8 mouse cellular contexts compared by ENCODE assay signal in genomic region chr2:22623111-22624070, GRCm38 (mm10). TPM values are rescaled to one million over a fixed set of nuclear protein-coding genes. Genes with fewer than 3 reads are reported as not detected.
DNase-seq lines count a peak whose midpoint lies in the region; ATAC-seq lines count a peak whose summit lies in the region.

No protein-coding gene starts in this region.

- peak overlapping the region; percentile 48 for H3K4me3 ChIP-seq in hindbrain, embryonic 12.5 days
- H3K4me3 ChIP-seq in midbrain, embryonic 10.5 days: peak overlapping the region; percentile 56

- peak overlapping the region; percentile 94 for H3K27ac ChIP-seq in hindbrain, embryonic 12.5 days
- peak overlapping the region; percentile 68 for H3K27ac ChIP-seq in midbrain, embryonic 10.5 days (replicated peaks)

- peak overlapping the region; percentile 70 for H3K9ac ChIP-seq in hindbrain, embryonic 12.5 days

- peak; percentile 7 for DNase-seq in gastrocnemius, postnatal 10 days
- DNase-seq in gastrocnemius, adult 18-20 months (ENCODE audit: low spot score): no peak
- peak; percentile 38 for DNase-seq in R1 (ENCODE audit: low read depth, low spot score)
- peak; percentile 50 for DNase-seq in midbrain, embryonic 10.5 days (ENCODE audit: low spot score)
- no peak for DNase-seq in adrenal gland, postnatal 14 days
- DNase-seq in right cerebral cortex, postnatal 14 days: no peak
- no peak for DNase-seq in left cerebral cortex, adult 18-20 months (ENCODE audit: low spot score in 2 of 2)

- H3K9me3 ChIP-seq in hindbrain, embryonic 12.5 days (replicated peaks): no peaks in the 10 kb centered on the region
- no peaks in the 10 kb centered on the region for H3K9me3 ChIP-seq in midbrain, embryonic 10.5 days (replicated peaks)

- H3K4me2 ChIP-seq in hindbrain, embryonic 12.5 days (replicated peaks): peak overlapping the region; percentile 75

- peaks cover 28% of the 10 kb centered on the region for H3K4me1 ChIP-seq in hindbrain, embryonic 12.5 days
- peaks cover 47% of the 10 kb centered on the region for H3K4me1 ChIP-seq in midbrain, embryonic 10.5 days

- H3K27me3 ChIP-seq in hindbrain, embryonic 12.5 days: peaks cover 79% of the 10 kb centered on the region
- H3K27me3 ChIP-seq in midbrain, embryonic 10.5 days (ENCODE audit: low read depth, poor library complexity, severe bottlenecking): peaks cover 100% of the 10 kb centered on the region

- under 1% methylated on average over 60 of the region's 60 CpGs for WGBS in hindbrain, embryonic 12.5 days
- WGBS in midbrain, embryonic 10.5 days: under 1% methylated on average over 60 of the region's 60 CpGs

- H3K36me3 ChIP-seq in hindbrain, embryonic 12.5 days: no peaks in the 10 kb centered on the region
- no peaks in the 10 kb centered on the region for H3K36me3 ChIP-seq in midbrain, embryonic 10.5 days

- no peak for ATAC-seq in hindbrain, embryonic 12.5 days (ENCODE audit: low FRiP score)

RNA-seq across cellular contexts. Expression of gene Gad2, which starts 1.4 kb away (rescaled TPM):
- total RNA-seq in gastrocnemius, postnatal 10 days (2021): under 1 TPM; 0.07 to 0.18 TPM
- under 1 TPM in 1 of 2 experiments, not detected in 1; 0.05 TPM for total RNA-seq in gastrocnemius, adult 18-20 months (2021)
- polyA plus RNA-seq in hindbrain, embryonic 12.5 days (2016; fragmentation: Nextera tagmentation; extraction: Ambion mirVana): 50.7 and 58.5 TPM in 2 replicates
- polyA plus RNA-seq in midbrain, embryonic 10.5 days (2016; fragmentation: Nextera tagmentation; extraction: Ambion mirVana): 4.0 and 13.4 TPM in 2 replicates
- total RNA-seq in adrenal gland, postnatal 14 days (2021): 0.08 TPM in 1 of 2 replicates, not detected in the other
- total RNA-seq in left cerebral cortex, adult 18-20 months (2021): 100 to 1,000 TPM; 107 to 116 TPM

Comparison
In these comparisons a context has a peak if more than half of its experiments do, and no peak if none do; other contexts are left out.
1. DNase-seq: peak in gastrocnemius, postnatal 10 days (single experiment), R1 (single experiment) and midbrain, embryonic 10.5 days (single experiment); none in gastrocnemius, adult 18-20 months (single experiment), adrenal gland, postnatal 14 days (single experiment), right cerebral cortex, postnatal 14 days (single experiment) and left cerebral cortex, adult 18-20 months (0 of 2).
2. RNA of gene Gad2, which starts 1.4 kb away (total RNA-seq): 107 to 116 TPM in left cerebral cortex, adult 18-20 months; 0.07 to 0.18 TPM in gastrocnemius, postnatal 10 days, 0.05 TPM in gastrocnemius, adult 18-20 months and 0.08 TPM in adrenal gland, postnatal 14 days; every median in the first group is over 10 times any median in the second.